28 mouse cellular contexts compared by ENCODE assay signal in genomic region chr9:50925801-50926200, GRCm38 (mm10).
DNase-seq lines count a peak whose midpoint lies in the region; ATAC-seq and TF ChIP-seq lines count a peak whose summit lies in the region.
"Had no signal": no experiment of that assay in that cellular context is flagged by ENCODE, and none has a peak within 500 bp of the region (broad histone marks: within the 10 kb centered on the region; RNA-seq: fewer than 3 reads in every experiment).

No protein-coding gene starts in this region.

- H3K4me1 ChIP-seq in lung, adult 2 months (ENCODE audit: control insufficient read depth, insufficient read depth, low read length), result no peaks in the 10 kb centered on the region
- H3K4me1 ChIP-seq in liver, embryonic 12.5 days, result peaks cover 59% of the 10 kb centered on the region
- H3K4me1 ChIP-seq in liver, postnatal 0 days (ENCODE audit: insufficient read depth), result peaks cover 23% of the 10 kb centered on the region
- no peaks in the 10 kb centered on the region for H3K4me1 ChIP-seq in kidney, embryonic 15.5 days
- H3K4me1 ChIP-seq: hindbrain, embryonic 13.5 days; limb, embryonic 10.5 days; limb, embryonic 15.5 days; neural tube, embryonic 15.5 days had no signal

- H3K27me3 ChIP-seq in liver, embryonic 12.5 days (replicated peaks), result no peaks in the 10 kb centered on the region
- H3K27me3 ChIP-seq in liver, postnatal 0 days (ENCODE audit: insufficient read depth, low read length), result no peaks in the 10 kb centered on the region
- H3K27me3 ChIP-seq in kidney, embryonic 15.5 days, result no peaks in the 10 kb centered on the region
- H3K27me3 ChIP-seq: heart, embryonic 15.5 days; hindbrain, embryonic 13.5 days; limb, embryonic 15.5 days; neural tube, embryonic 15.5 days; Patski had no signal

- peak; percentile 37 for DNase-seq in lung, postnatal 25 days (ENCODE audit: low spot score)
- DNase-seq in lung, adult 2 months, result no peak
- DNase-seq in c-Kit-positive CD71-positive TER-119-positive erythroid progenitor cells, embryonic 14.5 days (ENCODE audit: low spot score), result peak; percentile 48
- no peak for DNase-seq in liver, postnatal 0 days
- DNase-seq in thymus, postnatal 36 days, result no peak
- DNase-seq: adrenal gland, postnatal 14 days; B cell, adult 2 months; cerebellum, adult 18-20 months; cerebellum, postnatal 14 days; gastrocnemius, postnatal 14 days; heart, postnatal 36 days; kidney, adult 8-10 months; kidney, postnatal 10 days; midbrain, embryonic 14.5 days; right cerebral cortex, postnatal 25 days; thymus, adult 18-20 months; thymus, postnatal 25 days had no signal

- TF ChIP-seq CTCF in lung, adult 2 months (IDR thresholded peaks at IDR 0.05; ENCODE audit: insufficient read depth, low read length), result no peak
- TF ChIP-seq CTCF in liver, postnatal 0 days (IDR thresholded peaks at IDR 0.05; ENCODE audit: low read depth), result no peak

- ATAC-seq in liver, embryonic 12.5 days, result peak; percentile 33; the same call in 1 of the 2 replicates
- no peak for ATAC-seq in liver, postnatal 0 days
- no peak for ATAC-seq in kidney, embryonic 15.5 days (replicated peaks; ENCODE audit: low FRiP score)
- ATAC-seq: forebrain, embryonic 14.5 days; intestine, embryonic 16.5 days; Patski had no signal

- no peaks in the 10 kb centered on the region for H3K9me3 ChIP-seq in liver, embryonic 12.5 days (replicated peaks)
- H3K9me3 ChIP-seq in liver, postnatal 0 days (ENCODE audit: low read length), result no peaks in the 10 kb centered on the region
- H3K9me3 ChIP-seq in kidney, embryonic 15.5 days (replicated peaks), result no peaks in the 10 kb centered on the region
- H3K9me3 ChIP-seq: heart, embryonic 15.5 days; hindbrain, embryonic 13.5 days; limb, embryonic 10.5 days; limb, embryonic 15.5 days; neural tube, embryonic 15.5 days had no signal

- H3K36me3 ChIP-seq in liver, embryonic 12.5 days, result peaks cover 26% of the 10 kb centered on the region
- peaks cover 7% of the 10 kb centered on the region; the same call in 1 of the 2 replicates for H3K36me3 ChIP-seq in liver, postnatal 0 days (replicated peaks; ENCODE audit: insufficient read depth, low read length)
- peaks cover 6% of the 10 kb centered on the region; the same call in 1 of the 2 replicates for H3K36me3 ChIP-seq in kidney, embryonic 15.5 days
- H3K36me3 ChIP-seq: neural tube, embryonic 15.5 days had no signal

- H3K4me2 ChIP-seq in liver, embryonic 12.5 days, result peak overlapping the region; percentile 46
- 0 out of 2 replicates have a peak overlapping the region, but pooled peaks have one; percentile 2 for H3K4me2 ChIP-seq in liver, postnatal 0 days (ENCODE audit: low read depth, low read length)
- no peak overlapping the region for H3K4me2 ChIP-seq in kidney, embryonic 15.5 days
- H3K4me2 ChIP-seq: heart, embryonic 15.5 days; hindbrain, embryonic 13.5 days; limb, embryonic 15.5 days; neural tube, embryonic 15.5 days had no signal

- no peak for TF ChIP-seq POLR2A in lung, adult 2 months (IDR thresholded peaks at IDR 0.05; ENCODE audit: borderline replicate concordance, extremely low read depth, low read depth, low read length)

- WGBS in lung, adult 2 months, result 56% methylated on average over 4 of the region's 4 CpGs
- WGBS in liver, embryonic 12.5 days (ENCODE audit: insufficient replicate concordance), result 23% methylated on average over 4 of the region's 4 CpGs
- WGBS in liver, postnatal 0 days (ENCODE audit: insufficient replicate concordance), result 49% methylated on average over 4 of the region's 4 CpGs
- 88% methylated on average over 4 of the region's 4 CpGs for WGBS in kidney, embryonic 15.5 days

- H3K27ac ChIP-seq in liver, embryonic 12.5 days, result peak overlapping the region; percentile 65
- no peak overlapping the region for H3K27ac ChIP-seq in liver, postnatal 0 days (ENCODE audit: low read depth)
- no peak overlapping the region for H3K27ac ChIP-seq in kidney, embryonic 15.5 days
- H3K27ac ChIP-seq: heart, embryonic 15.5 days; hindbrain, embryonic 13.5 days; limb, embryonic 10.5 days; limb, embryonic 15.5 days; macrophage; neural tube, embryonic 15.5 days had no signal

- peak overlapping the region; percentile 44; the same call in 1 of the 2 replicates for H3K9ac ChIP-seq in liver, embryonic 12.5 days
- no peak overlapping the region for H3K9ac ChIP-seq in liver, postnatal 0 days (replicated peaks)
- H3K9ac ChIP-seq in kidney, embryonic 15.5 days, result no peak overlapping the region
- H3K9ac ChIP-seq: heart, embryonic 15.5 days; hindbrain, embryonic 13.5 days; limb, embryonic 15.5 days; neural tube, embryonic 15.5 days had no signal

- TF ChIP-seq EP300 in liver, postnatal 0 days (IDR thresholded peaks at IDR 0.05; ENCODE audit: low read depth), result 0 out of 2 replicates have a peak, but pooled peaks have one; percentile 26

- no peak overlapping the region for H3K4me3 ChIP-seq in lung, adult 2 months (replicated peaks; ENCODE audit: extremely low read depth, low read depth, low read length)
- H3K4me3 ChIP-seq in liver, embryonic 12.5 days, result no peak overlapping the region
- H3K4me3 ChIP-seq in liver, postnatal 0 days (ENCODE audit: low read depth, low read length), result no peak overlapping the region
- H3K4me3 ChIP-seq in kidney, embryonic 15.5 days (replicated peaks), result no peak overlapping the region
- H3K4me3 ChIP-seq: heart, embryonic 15.5 days; hindbrain, embryonic 13.5 days; limb, embryonic 10.5 days; limb, embryonic 15.5 days; neural tube, embryonic 15.5 days had no signal

Comparison
In these comparisons a context has a peak if more than half of its experiments do, and no peak if none do; other contexts are left out.
1. DNase-seq: peak in lung, postnatal 25 days (single experiment) and c-Kit-positive CD71-positive TER-119-positive erythroid progenitor cells, embryonic 14.5 days (single experiment); none in lung, adult 2 months (single experiment), liver, postnatal 0 days (single experiment) and thymus, postnatal 36 days (0 of 2).